Mouse (Mus musculus) kidney, adult 2 months (tissue): ENCODE data around the gene Gm13271.
"Not testable (repeated sequence)": the region's sequence is repeated elsewhere in the genome, so short reads cannot be mapped to it uniquely, and the experiment has no call there.

Source experiments
- CTCF ChIP-seq: fragments of 200-500 bp; conservative IDR thresholded peaks from 2 replicates; pipeline ENCODE4 v1.5.1; 2011; ENCODE audit warnings: low read depth, mild to moderate bottlenecking, control low read depth, low read length, moderate library complexity, mixed read lengths; ENCODE audit not compliant: insufficient read depth, insufficient read length
- POLR2A ChIP-seq: fragments of 200-500 bp; IDR thresholded peaks from one replicate; pipeline ENCODE4 v1.6.1; 2011; ENCODE audit warnings: low read depth, low read length, control low read depth

DNA sequence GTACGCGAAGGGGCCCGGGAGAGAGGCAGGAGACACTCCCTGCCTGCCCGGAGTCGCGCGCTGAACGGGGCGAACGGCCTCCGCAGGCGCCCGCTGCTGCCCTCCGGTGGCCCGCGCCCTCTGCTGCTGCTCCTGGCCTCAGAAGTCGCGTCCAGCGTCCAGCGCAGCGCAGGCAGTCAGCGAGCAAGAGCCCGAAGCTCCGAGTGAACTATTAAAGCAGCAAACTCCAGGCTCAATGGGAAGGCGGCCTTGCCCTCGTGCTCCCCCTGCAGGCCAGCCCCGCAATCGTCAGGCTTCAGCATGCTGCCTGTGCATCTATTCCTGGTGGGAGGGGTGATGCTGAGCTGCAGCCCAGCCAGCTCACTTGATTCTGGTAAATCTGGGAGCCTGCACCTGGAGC, 36.6 kb downstream of the Gm13271 start, which contains the start of gene Gm13278:
- not testable (repeated sequence) for TF ChIP-seq CTCF, POLR2A
